In the genomic region with DNA sequence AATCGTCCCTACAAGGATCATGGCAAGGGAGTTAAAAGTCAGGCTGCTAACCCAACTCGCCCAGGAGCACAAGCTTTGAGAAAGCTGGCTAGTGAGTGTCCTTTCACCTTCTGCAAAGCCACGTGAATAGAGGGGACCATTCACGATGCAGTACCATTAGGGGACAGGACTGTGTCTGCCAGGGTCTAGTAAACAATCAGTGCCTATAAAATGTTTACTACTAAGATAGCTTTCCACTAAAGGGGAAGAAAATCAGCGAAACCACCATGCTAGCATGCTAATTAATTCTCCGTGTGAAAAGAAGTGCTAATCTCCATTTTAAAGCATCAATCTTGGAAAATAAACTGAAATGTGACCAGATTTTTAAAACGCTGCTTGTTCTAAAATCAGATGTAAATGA, we compare ENCODE assay signal across 22 mouse cellular contexts. TPM values are rescaled to one million over a fixed set of nuclear protein-coding genes. Genes with fewer than 3 reads are reported as not detected.
DNase-seq lines count a peak whose midpoint lies in the region; ATAC-seq and TF ChIP-seq lines count a peak whose summit lies in the region.
"Had no signal": no experiment of that assay in that cellular context is flagged by ENCODE, and none has a peak within 500 bp of the region (broad histone marks: within the 10 kb centered on the region; RNA-seq: fewer than 3 reads in every experiment).

No protein-coding gene starts in this region.

- WGBS in hindbrain, embryonic 14.5 days: 40% methylated on average over 7 of the region's 7 CpGs
- WGBS in hindbrain, embryonic 13.5 days: 50% methylated on average over 7 of the region's 7 CpGs
- WGBS in neural tube, embryonic 12.5 days: 41% methylated on average over 7 of the region's 7 CpGs
- 7% methylated on average over 7 of the region's 7 CpGs for WGBS in forebrain, postnatal 0 days
- 29% methylated on average over 7 of the region's 7 CpGs for WGBS in midbrain, postnatal 0 days

- peak overlapping the region; percentile 29; the same call in 1 of the 2 replicates for H3K27ac ChIP-seq in hindbrain, embryonic 14.5 days
- H3K27ac ChIP-seq in hindbrain, embryonic 13.5 days: no peak overlapping the region
- H3K27ac ChIP-seq in neural tube, embryonic 12.5 days: no peak overlapping the region
- peak overlapping the region; percentile 74 for H3K27ac ChIP-seq in forebrain, postnatal 0 days (ENCODE audit: low read depth, low read length)
- H3K27ac ChIP-seq in midbrain, postnatal 0 days (ENCODE audit: low read depth, low read length): peak overlapping the region; percentile 55
- H3K27ac ChIP-seq: intestine, embryonic 15.5 days; liver, embryonic 13.5 days; stomach, embryonic 15.5 days had no signal

- no peaks in the 10 kb centered on the region for H3K4me1 ChIP-seq in hindbrain, embryonic 14.5 days (replicated peaks; ENCODE audit: control insufficient read depth, insufficient read depth, low read length)
- no peaks in the 10 kb centered on the region for H3K4me1 ChIP-seq in hindbrain, embryonic 13.5 days (replicated peaks)
- H3K4me1 ChIP-seq in neural tube, embryonic 12.5 days: no peaks in the 10 kb centered on the region
- peaks cover 8% of the 10 kb centered on the region for H3K4me1 ChIP-seq in forebrain, postnatal 0 days (ENCODE audit: insufficient read depth)
- peaks cover 6% of the 10 kb centered on the region; the same call in 1 of the 2 replicates for H3K4me1 ChIP-seq in midbrain, postnatal 0 days (ENCODE audit: insufficient read depth, low read length)
- H3K4me1 ChIP-seq: intestine, embryonic 15.5 days; stomach, embryonic 15.5 days had no signal

- no peaks in the 10 kb centered on the region for H3K36me3 ChIP-seq in hindbrain, embryonic 14.5 days (replicated peaks; ENCODE audit: control insufficient read depth, insufficient read depth)
- no peaks in the 10 kb centered on the region for H3K36me3 ChIP-seq in hindbrain, embryonic 13.5 days
- no peaks in the 10 kb centered on the region for H3K36me3 ChIP-seq in neural tube, embryonic 12.5 days
- no peaks in the 10 kb centered on the region for H3K36me3 ChIP-seq in forebrain, postnatal 0 days (ENCODE audit: insufficient read depth)
- no peaks in the 10 kb centered on the region for H3K36me3 ChIP-seq in midbrain, postnatal 0 days (ENCODE audit: insufficient read depth, low read length)
- H3K36me3 ChIP-seq: intestine, embryonic 15.5 days; liver, embryonic 13.5 days; stomach, embryonic 15.5 days had no signal

- H3K4me3 ChIP-seq in hindbrain, embryonic 14.5 days (replicated peaks; ENCODE audit: low read length): no peak overlapping the region
- no peak overlapping the region for H3K4me3 ChIP-seq in hindbrain, embryonic 13.5 days
- H3K4me3 ChIP-seq in neural tube, embryonic 12.5 days: no peak overlapping the region
- H3K4me3 ChIP-seq in forebrain, postnatal 0 days (ENCODE audit: low read depth, low read length): no peak overlapping the region
- H3K4me3 ChIP-seq in midbrain, postnatal 0 days (ENCODE audit: low read depth, low read length): no peak overlapping the region
- H3K4me3 ChIP-seq: intestine, embryonic 15.5 days; liver, embryonic 13.5 days; stomach, embryonic 15.5 days had no signal

- ATAC-seq in hindbrain, embryonic 14.5 days (ENCODE audit: low FRiP score): 0 out of 2 replicates have a peak, but pooled peaks have one; percentile 14
- ATAC-seq in hindbrain, embryonic 13.5 days (ENCODE audit: low FRiP score): no peak
- ATAC-seq in neural tube, embryonic 12.5 days (ENCODE audit: low FRiP score, low read depth): peak; percentile 34; the same call in 1 of the 2 replicates
- peak; percentile 49 for ATAC-seq in forebrain, postnatal 0 days
- ATAC-seq in midbrain, postnatal 0 days (ENCODE audit: low FRiP score): peak; percentile 35; the same call in 1 of the 2 replicates
- ATAC-seq in inflammation-experienced regulatory T-cells, adult 6 months: no peak
- ATAC-seq: intestine, embryonic 15.5 days had no signal

- no peak overlapping the region for H3K4me2 ChIP-seq in hindbrain, embryonic 14.5 days (replicated peaks)
- no peak overlapping the region for H3K4me2 ChIP-seq in hindbrain, embryonic 13.5 days
- H3K4me2 ChIP-seq in neural tube, embryonic 12.5 days (replicated peaks): no peak overlapping the region
- peak overlapping the region; percentile 11; the same call in 1 of the 2 replicates for H3K4me2 ChIP-seq in forebrain, postnatal 0 days (ENCODE audit: low read depth)
- 0 out of 2 replicates have a peak overlapping the region, but pooled peaks have one; percentile 2 for H3K4me2 ChIP-seq in midbrain, postnatal 0 days (ENCODE audit: low read depth, low read length, poor library complexity, severe bottlenecking)
- H3K4me2 ChIP-seq: intestine, embryonic 15.5 days; liver, embryonic 13.5 days; stomach, embryonic 15.5 days had no signal

- DNase-seq in hindbrain, embryonic 14.5 days (ENCODE audit: low spot score): no peak
- DNase-seq in neural tube, embryonic 10.5 days (ENCODE audit: extremely low spot score, low spot score): no peak
- peak; percentile 51 for DNase-seq in forebrain, postnatal 0 days
- no peak for DNase-seq in midbrain, postnatal 0 days (ENCODE audit: low spot score)
- DNase-seq in testis, postnatal 14 days (ENCODE audit: low spot score): no peak
- DNase-seq: adrenal gland, postnatal 36 days; cerebellum, adult 11-12 months; cerebellum, postnatal 10 days; heart, postnatal 4 days; kidney, adult 9 months; kidney, postnatal 25 days; liver, embryonic 13.5 days; lung, adult 2 months; lung, postnatal 14 days; right cerebral cortex, adult 18-20 months; thymus, adult 18-20 months; thymus, postnatal 36 days had no signal

- H3K9ac ChIP-seq in hindbrain, embryonic 14.5 days: no peak overlapping the region
- H3K9ac ChIP-seq in hindbrain, embryonic 13.5 days: no peak overlapping the region
- H3K9ac ChIP-seq in neural tube, embryonic 12.5 days: no peak overlapping the region
- H3K9ac ChIP-seq in forebrain, postnatal 0 days: no peak overlapping the region
- no peak overlapping the region for H3K9ac ChIP-seq in midbrain, postnatal 0 days (replicated peaks; ENCODE audit: low read length, poor library complexity, severe bottlenecking)
- H3K9ac ChIP-seq: intestine, embryonic 15.5 days; liver, embryonic 13.5 days; stomach, embryonic 15.5 days had no signal

- TF ChIP-seq CTCF in forebrain, postnatal 0 days (IDR thresholded peaks at IDR 0.05; ENCODE audit: low read depth): no peak
- no peak for TF ChIP-seq CTCF in midbrain, postnatal 0 days (IDR thresholded peaks at IDR 0.05)

- no peaks in the 10 kb centered on the region for H3K27me3 ChIP-seq in hindbrain, embryonic 14.5 days (ENCODE audit: control insufficient read depth, insufficient read depth, low read length)
- H3K27me3 ChIP-seq in hindbrain, embryonic 13.5 days: no peaks in the 10 kb centered on the region
- H3K27me3 ChIP-seq in neural tube, embryonic 12.5 days (replicated peaks): no peaks in the 10 kb centered on the region
- no peaks in the 10 kb centered on the region for H3K27me3 ChIP-seq in forebrain, postnatal 0 days (ENCODE audit: insufficient read depth, low read length)
- no peaks in the 10 kb centered on the region for H3K27me3 ChIP-seq in midbrain, postnatal 0 days (ENCODE audit: insufficient read depth, low read length)
- H3K27me3 ChIP-seq: intestine, embryonic 15.5 days; liver, embryonic 13.5 days; stomach, embryonic 15.5 days had no signal

- H3K9me3 ChIP-seq in hindbrain, embryonic 14.5 days (ENCODE audit: control insufficient read depth, low read length): no peaks in the 10 kb centered on the region
- H3K9me3 ChIP-seq in hindbrain, embryonic 13.5 days: no peaks in the 10 kb centered on the region
- no peaks in the 10 kb centered on the region for H3K9me3 ChIP-seq in neural tube, embryonic 12.5 days
- H3K9me3 ChIP-seq in forebrain, postnatal 0 days (ENCODE audit: low read length): no peaks in the 10 kb centered on the region
- H3K9me3 ChIP-seq in midbrain, postnatal 0 days (ENCODE audit: low read length): no peaks in the 10 kb centered on the region
- H3K9me3 ChIP-seq: intestine, embryonic 15.5 days; liver, embryonic 13.5 days; stomach, embryonic 15.5 days had no signal

RNA-seq across cellular contexts. Expression of a gene that starts 50.7 kb away (rescaled TPM):
- 132 and 156 TPM in 2 replicates for polyA plus RNA-seq in hindbrain, embryonic 14.5 days (2014; fragmentation: Nextera tagmentation; extraction: Ambion mirVana)
- 142 and 150 TPM in 2 replicates for polyA plus RNA-seq in hindbrain, embryonic 13.5 days (2015; fragmentation: Nextera tagmentation; extraction: Ambion mirVana)
- polyA plus RNA-seq in neural tube, embryonic 12.5 days (2016; fragmentation: Nextera tagmentation; extraction: Ambion mirVana): 168 and 169 TPM in 2 replicates
- 493 and 1,038 TPM in 2 replicates for total RNA-seq in forebrain, postnatal 0 days (2014; rRNA removed)
- polyA plus RNA-seq in forebrain, postnatal 0 days (2015; fragmentation: Nextera tagmentation; extraction: Ambion mirVana): 145 and 199 TPM in 2 replicates
- total RNA-seq in midbrain, postnatal 0 days (2014; rRNA removed): 183 and 260 TPM in 2 replicates
- 111 and 140 TPM in 2 replicates for polyA plus RNA-seq in midbrain, postnatal 0 days (2015; fragmentation: Nextera tagmentation; extraction: Ambion mirVana)
- polyA plus RNA-seq in inflammation-experienced regulatory T-cells, adult 6 months (2017; shearing (Covaris generic)): 1,000 to 10,000 TPM in 2 of 3 experiments, 100 to 1,000 TPM in 1; 794 to 1,408 (median 1,278) TPM

Comparison
In these comparisons a context has a peak if more than half of its experiments do, and no peak if none do; other contexts are left out.
1. ATAC-seq: peak in hindbrain, embryonic 14.5 days (single experiment), neural tube, embryonic 12.5 days (single experiment), forebrain, postnatal 0 days (single experiment) and midbrain, postnatal 0 days (single experiment); none in hindbrain, embryonic 13.5 days (single experiment) and inflammation-experienced regulatory T-cells, adult 6 months (single experiment).
2. H3K27ac ChIP-seq: peak in hindbrain, embryonic 14.5 days (single experiment), forebrain, postnatal 0 days (single experiment) and midbrain, postnatal 0 days (single experiment); none in hindbrain, embryonic 13.5 days (single experiment) and neural tube, embryonic 12.5 days (single experiment).
3. H3K4me2 ChIP-seq: peak in forebrain, postnatal 0 days (single experiment) and midbrain, postnatal 0 days (single experiment); none in hindbrain, embryonic 14.5 days (single experiment), hindbrain, embryonic 13.5 days (single experiment) and neural tube, embryonic 12.5 days (single experiment).